Mouse (Mus musculus) CH12.LX (cell line): Measurements from ENCODE around the gene Vipr2. TPM values are rescaled to one million over a fixed set of nuclear protein-coding genes. Genes with fewer than 3 reads are reported as not detected.

Experiments
- DNase-seq: peaks from one replicate; pipeline ENCODE4 v3.0.0-alpha.2; 2013; ENCODE audit errors: extremely low read depth
- H3K27ac ChIP-seq: 2 replicates; pipeline ENCODE4 v1.5.1; 2012; ENCODE audit warnings: low read depth, mild to moderate bottlenecking, control low read depth, moderate library complexity; ENCODE audit not compliant: insufficient read depth
- H3K27me3 ChIP-seq: replicated peaks from 2 replicates; pipeline ENCODE3; 2012; ENCODE audit warnings: inconsistent platforms
- H3K36me3 ChIP-seq, 2 experiments: replicated peaks in 1 of 2; 2 replicates each; pipeline versions ENCODE3 to v1.6.1; 2012; ENCODE audit warnings: inconsistent platforms in 1 of 2, low read length in 1 of 2, mild to moderate bottlenecking in 1 of 2, mixed read lengths in 1 of 2, moderate library complexity in 1 of 2; ENCODE audit not compliant: control insufficient read depth in 1 of 2, insufficient read depth in 1 of 2
- H3K4me1 ChIP-seq, 2 experiments: 2 replicates each; pipeline ENCODE4 v1.6.1; 2012; ENCODE audit warnings: inconsistent platforms in 1 of 2, moderate library complexity in 1 of 2; ENCODE audit not compliant: insufficient read depth in 2 of 2, control insufficient read depth in 1 of 2
- H3K4me2 ChIP-seq: 2 replicates; pipeline ENCODE4 v1.6.1; 2012; ENCODE audit warnings: low read depth, mild to moderate bottlenecking, control low read depth; ENCODE audit not compliant: poor library complexity, insufficient read depth, severe bottlenecking
- H3K4me3 ChIP-seq, 3 experiments: fragments of 150-350 bp in 1 of 3; sonication (generic) in 1 of 3; replicated peaks in 1 of 3; 2 replicates each; pipeline versions ENCODE3 to v1.5.1; 2011 to 2012; ENCODE audit warnings: low read depth in 2 of 3, low read length in 2 of 3, mild to moderate bottlenecking in 2 of 3, moderate library complexity in 2 of 3, control low read depth in 1 of 3, improper control_type of control experiment in 1 of 3, inconsistent platforms in 1 of 3, mixed read lengths in 1 of 3; ENCODE audit not compliant: poor library complexity in 1 of 3
- H3K79me2 ChIP-seq: replicated peaks from 2 replicates; pipeline ENCODE4 v1.6.1; 2012; ENCODE audit warnings: mild to moderate bottlenecking, moderate library complexity; ENCODE audit not compliant: control insufficient read depth, poor library complexity, insufficient read depth, severe bottlenecking; ENCODE audit errors: extremely low read depth
- H3K9ac ChIP-seq: 2 replicates; pipeline ENCODE4 v1.6.1; 2012; ENCODE audit warnings: low read depth, mild to moderate bottlenecking, control low read depth, moderate library complexity; ENCODE audit not compliant: insufficient read depth
- H3K9me3 ChIP-seq: replicated peaks from 2 replicates; pipeline ENCODE3; 2012; ENCODE audit warnings: low read length, inconsistent platforms, mixed read lengths
- BHLHE40 ChIP-seq: IDR thresholded peaks from 2 replicates; pipeline ENCODE4 v1.6.1; 2011; ENCODE audit warnings: mild to moderate bottlenecking, low read depth, low read length, improper control_type of control experiment
- CTCF ChIP-seq, 2 experiments: IDR thresholded peaks in 1 of 2; conservative IDR thresholded peaks in 1 of 2; 2 replicates each; pipeline ENCODE4 v1.5.1; 2011 to 2012; ENCODE audit warnings: low read depth in 2 of 2, low read length in 2 of 2, improper control_type of control experiment in 1 of 2, inconsistent platforms in 1 of 2, mild to moderate bottlenecking in 1 of 2, moderate library complexity in 1 of 2
- E2F4 ChIP-seq: IDR thresholded peaks from 2 replicates; pipeline ENCODE4 v1.6.1; 2011; ENCODE audit warnings: low read depth, low read length, improper control_type of control experiment; ENCODE audit not compliant: insufficient replicate concordance
- ELF1 ChIP-seq: IDR thresholded peaks from 2 replicates; pipeline ENCODE4 v1.6.1; 2014; ENCODE audit warnings: low read depth, mild to moderate bottlenecking, inconsistent platforms, low read length, improper control_type of control experiment
- ETS1 ChIP-seq: conservative IDR thresholded peaks from 2 replicates; pipeline ENCODE4 v1.6.1; 2012; ENCODE audit warnings: low read depth, mild to moderate bottlenecking, inconsistent platforms, low read length, improper control_type of control experiment, moderate library complexity
- JUN ChIP-seq: IDR thresholded peaks from 2 replicates; pipeline ENCODE4 v1.6.1; 2011; ENCODE audit warnings: low read depth, mild to moderate bottlenecking, low read length, improper control_type of control experiment, moderate library complexity; ENCODE audit not compliant: insufficient read depth
- JUND ChIP-seq: conservative IDR thresholded peaks from 2 replicates; pipeline ENCODE4 v1.6.1; 2011; ENCODE audit warnings: low read depth, low read length, improper control_type of control experiment
- KAT2A ChIP-seq: IDR thresholded peaks from 2 replicates; pipeline ENCODE4 v1.6.1; 2012; ENCODE audit warnings: low read length, improper control_type of control experiment, inconsistent platforms; ENCODE audit not compliant: insufficient replicate concordance
- MAX ChIP-seq: IDR thresholded peaks from 2 replicates; pipeline ENCODE4 v1.6.1; 2011; ENCODE audit warnings: low read length, improper control_type of control experiment
- MAZ ChIP-seq: IDR thresholded peaks from 2 replicates; pipeline ENCODE4 v1.6.1; 2012; ENCODE audit warnings: low read depth, mild to moderate bottlenecking, inconsistent platforms, low read length, improper control_type of control experiment, moderate library complexity
- MXI1 ChIP-seq: IDR thresholded peaks from 2 replicates; pipeline ENCODE4 v1.6.1; 2011; ENCODE audit warnings: mild to moderate bottlenecking, low read depth, low read length, improper control_type of control experiment
- PAX5 ChIP-seq: IDR thresholded peaks from 2 replicates; pipeline ENCODE4 v1.6.1; 2012; ENCODE audit warnings: low read length, inconsistent platforms, mixed read lengths
- POLR2A ChIP-seq: IDR thresholded peaks from 2 replicates; pipeline ENCODE4 v1.6.1; 2011; ENCODE audit warnings: low read depth, mild to moderate bottlenecking, improper control_type of control experiment, low read length
- RAD21 ChIP-seq: IDR thresholded peaks from 2 replicates; pipeline ENCODE4 v1.6.1; 2011; ENCODE audit warnings: low read depth, mild to moderate bottlenecking, low read length, improper control_type of control experiment, moderate library complexity
- RCOR1 ChIP-seq: conservative IDR thresholded peaks from 2 replicates; pipeline ENCODE4 v1.6.1; 2012; ENCODE audit warnings: low read depth, mild to moderate bottlenecking, inconsistent platforms, low read length, improper control_type of control experiment
- SMC3 ChIP-seq: IDR thresholded peaks from 2 replicates; pipeline ENCODE4 v1.6.1; 2011; ENCODE audit warnings: low read depth, low read length, improper control_type of control experiment
- UBTF ChIP-seq: IDR thresholded peaks from 2 replicates; pipeline ENCODE4 v1.6.1; 2012; ENCODE audit warnings: low read depth, mild to moderate bottlenecking, inconsistent platforms, low read length, improper control_type of control experiment, moderate library complexity
- USF1 ChIP-seq: IDR thresholded peaks from 2 replicates; pipeline ENCODE4 v1.6.1; 2014; ENCODE audit warnings: low read depth, mild to moderate bottlenecking, inconsistent platforms, low read length, improper control_type of control experiment
- ZC3H11A ChIP-seq: IDR thresholded peaks from 2 replicates; pipeline ENCODE4 v1.6.1; 2012; ENCODE audit warnings: low read depth, mild to moderate bottlenecking, inconsistent platforms, low read length, improper control_type of control experiment
- ZKSCAN1 ChIP-seq: IDR thresholded peaks from 2 replicates; pipeline ENCODE4 v1.6.1; 2012; ENCODE audit warnings: low read depth, inconsistent platforms, low read length, improper control_type of control experiment, borderline replicate concordance
- ZMIZ1 ChIP-seq: IDR thresholded peaks from 2 replicates; pipeline ENCODE4 v1.6.1; 2012; ENCODE audit warnings: low read depth, mild to moderate bottlenecking, inconsistent platforms, low read length, improper control_type of control experiment
- ZNF384 ChIP-seq: IDR thresholded peaks from 2 replicates; pipeline ENCODE4 v1.6.1; 2012; ENCODE audit warnings: low read depth, low read length, improper control_type of control experiment, inconsistent platforms
- dilution Hi-C: fragments of 300-500 bp; cut with MboI; formaldehyde crosslinking; loops from 2 replicates; pipeline ENCODE4 v1.14.3; 2020; ENCODE audit warnings: low sequenced_read_pairs; ENCODE audit not compliant: extremely low pct_unique_long_range_greater_than_20kb, extremely low pct_ligation_motif_present
- in situ Hi-C: fragments of 300-500 bp; cut with MboI; formaldehyde crosslinking; loops from 3 replicates; pipeline ENCODE4 v1.14.3; 2019; ENCODE audit warnings: low sequenced_read_pairs, low pct_ligation_motif_present, low pct_unique_long_range_greater_than_20kb, mixed read lengths
- polyA plus RNA-seq: library from polyadenylated mRNA; unstranded; fragments of >175 nt; gene quantifications from 2 replicates; pipeline ENCODE4 v1.2.1, GENCODE M21; 2012; ENCODE audit warnings: low read depth; ENCODE audit not compliant: insufficient read length
- total RNA-seq, 2 experiments: library from RNA; depleted of rRNA; stranded (reverse); fragments of 300-350 nt in 1 of 2; fragments of >200 nt in 1 of 2; gene quantifications; 2 replicates each; pipeline ENCODE4 v1.2.3; 2012 to 2014

The Vipr2 gene
- total and polyA plus RNA-seq, 3 experiments = 0.05 to 0.19 TPM; not detected in 1

DNA sequence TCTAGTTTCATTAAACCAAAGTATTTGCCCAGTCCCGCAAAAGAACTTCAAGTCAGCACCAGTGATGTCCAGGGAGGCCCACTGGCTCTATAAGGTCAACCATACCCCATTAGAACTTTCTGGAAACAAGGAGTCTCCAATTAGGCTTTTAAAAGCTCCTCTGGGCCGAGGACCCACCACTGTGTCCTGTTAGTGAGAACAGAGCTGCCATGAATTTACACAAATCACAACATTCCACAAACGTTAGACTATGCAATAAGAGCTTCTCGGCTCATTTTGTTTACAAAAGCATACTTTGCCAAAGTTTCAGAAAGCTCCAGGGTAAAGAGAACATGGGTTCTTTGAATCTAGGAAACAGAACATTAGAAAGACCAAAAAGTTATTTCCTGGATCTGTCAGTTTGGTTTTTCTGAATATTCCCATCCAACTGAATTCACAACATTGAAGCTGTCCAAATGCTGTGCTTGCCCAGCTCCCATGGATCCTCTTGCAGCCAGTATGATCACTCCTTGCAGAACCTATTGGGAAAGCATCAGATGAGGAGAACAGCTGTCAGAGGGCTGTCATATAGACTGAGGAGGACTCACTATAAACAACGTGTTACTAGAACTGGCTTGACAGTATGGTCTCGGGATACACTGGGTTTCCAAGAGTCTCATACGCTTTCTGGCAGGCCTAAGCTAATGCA, 33.6 kb downstream of the Vipr2 start:
- no peaks in the 10 kb centered on the region for H3K27me3 ChIP-seq
- peaks cover 0 to 7% of the 10 kb centered on the region in 2 experiments; a peak in 2 of 4 replicates for H3K4me1 ChIP-seq
- in situ Hi-C loops = no loop called here
- no peaks in the 10 kb centered on the region for H3K36me3 ChIP-seq
- TF ChIP-seq MXI1 (no peak), ETS1 (no peak), ZC3H11A (no peak), BHLHE40 (no peak), MAX (no peak), UBTF (no peak), MAZ (no peak), ZKSCAN1 (no peak), SMC3 (no peak), ELF1 (no peak), JUND (no peak), RCOR1 (no peak), CTCF (conservative IDR thresholded peaks at IDR 0.05 in 1 of 2, IDR thresholded peaks at IDR 0.05 in 1 of 2; ENCODE audit: low read depth in 2 of 2, low read length in 2 of 2) (no peak), RAD21 (no peak), PAX5 (no peak), ZMIZ1 (no peak), JUN (no peak), POLR2A (no peak)
- dilution Hi-C loops = no loop called here
- no peak overlapping the region for H3K4me2 ChIP-seq
- DNase-seq = no peak
- H3K79me2 ChIP-seq = no peaks in the 10 kb centered on the region
- no peak overlapping the region for H3K9ac ChIP-seq
- no peaks in the 10 kb centered on the region for H3K9me3 ChIP-seq
- no peak overlapping the region for H3K27ac ChIP-seq
- H3K4me3 ChIP-seq = no peak overlapping the region

DNA sequence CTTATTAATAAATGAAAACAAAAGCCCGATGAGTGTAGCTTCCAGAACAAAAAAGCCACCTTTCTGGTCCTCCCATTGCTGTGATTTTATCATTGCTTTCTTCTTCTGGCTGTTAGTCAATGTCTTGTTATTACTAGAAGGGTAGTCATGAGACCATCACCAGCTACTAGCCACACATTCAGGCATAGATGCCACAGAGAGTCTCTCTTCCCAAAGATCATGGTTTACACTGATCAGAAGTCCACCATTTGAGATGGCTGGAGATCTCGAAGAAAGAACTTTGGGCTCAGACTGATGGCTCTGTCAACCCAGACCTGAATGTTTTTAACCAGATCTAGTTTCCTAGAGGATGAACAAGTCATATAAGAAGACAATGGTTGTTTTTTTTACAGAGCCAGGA, 38.3 kb downstream of the Vipr2 start:
- no peaks in the 10 kb centered on the region for H3K79me2 ChIP-seq
- no peaks in the 10 kb centered on the region for H3K9me3 ChIP-seq
- dilution Hi-C loops (no loop called here), in situ Hi-C loops (no loop called here)
- no peak for DNase-seq
- no peaks in the 10 kb centered on the region for H3K27me3 ChIP-seq
- peaks cover 0 to 7% of the 10 kb centered on the region in 2 experiments; a peak in 2 of 4 replicates for H3K4me1 ChIP-seq
- H3K27ac ChIP-seq = no peak overlapping the region
- H3K36me3 ChIP-seq = no peaks in the 10 kb centered on the region
- TF ChIP-seq BHLHE40 = no peak
- TF ChIP-seq KAT2A = no peak
- TF ChIP-seq USF1 = no peak
- no peak for TF ChIP-seq JUN
- TF ChIP-seq ZNF384 = no peak
- TF ChIP-seq PAX5 = no peak
- TF ChIP-seq RAD21 = no peak
- no peak for TF ChIP-seq E2F4
- H3K4me2 ChIP-seq = no peak overlapping the region
- H3K9ac ChIP-seq = no peak overlapping the region
- no peak overlapping the region for H3K4me3 ChIP-seq
